Mouse (Mus musculus) kidney, embryonic 15.5 days (tissue): ENCODE measurements around the gene Rhoa. TPM values are rescaled to one million over a fixed set of nuclear protein-coding genes. Genes with fewer than 3 reads are reported as not detected.
"Not testable (repeated sequence)": the region's sequence is repeated elsewhere in the genome, so short reads cannot be mapped to it uniquely, and the experiment has no call there.

ENCODE experiments used
- ATAC-seq: fragments of 200-750 bp; cut with Nextera tagmentation; replicated peaks from 2 replicates; pipeline ENCODE4 v1.8.0; 2017; ENCODE audit warnings: moderate TSS enrichment; ENCODE audit not compliant: low FRiP score
- H3K27ac ChIP-seq: fragments of 300-500 bp; sonication (generic); 2 replicates; pipeline ENCODE4 v1.5.1; 2015; ENCODE audit warnings: mild to moderate bottlenecking, inconsistent platforms
- H3K27me3 ChIP-seq: fragments of 300-500 bp; sonication (generic); 2 replicates; pipeline ENCODE4 v1.6.1; 2015; ENCODE audit warnings: inconsistent platforms
- H3K36me3 ChIP-seq: fragments of 300-500 bp; sonication (generic); 2 replicates; pipeline ENCODE4 v1.6.1; 2015; ENCODE audit warnings: inconsistent platforms
- H3K4me1 ChIP-seq: fragments of 300-500 bp; sonication (generic); 2 replicates; pipeline ENCODE4 v1.6.1; 2015; ENCODE audit warnings: inconsistent platforms
- H3K4me2 ChIP-seq: fragments of 300-500 bp; sonication (generic); 2 replicates; pipeline ENCODE4 v1.6.1; 2015; ENCODE audit warnings: moderate library complexity, mild to moderate bottlenecking, inconsistent platforms
- H3K4me3 ChIP-seq: fragments of 300-500 bp; sonication (generic); replicated peaks from 2 replicates; pipeline ENCODE4 v1.5.1; 2015; ENCODE audit warnings: mild to moderate bottlenecking, inconsistent platforms
- H3K9ac ChIP-seq: fragments of 300-500 bp; sonication (generic); 2 replicates; pipeline ENCODE4 v1.6.1; 2015; ENCODE audit warnings: mild to moderate bottlenecking, inconsistent platforms
- H3K9me3 ChIP-seq: fragments of 300-500 bp; sonication (generic); replicated peaks from 2 replicates; pipeline ENCODE4 v1.6.1; 2016; ENCODE audit warnings: inconsistent platforms
- WGBS: fragments of 180-500 bp; shearing (Covaris S2); methylation state at CpG from one replicate; pipeline ENCODE4 v1.1.7; 2015; ENCODE audit warnings: mixed read lengths; 5-methylcytosine and 5-hydroxymethylcytosine counted together
- polyA plus RNA-seq: library from polyadenylated mRNA; unstranded; fragments of >200 nt; fragmentation: Nextera tagmentation; extraction: Ambion mirVana; gene quantifications from 2 replicates; pipeline ENCODE4 v1.2.1, GENCODE M21; 2015

Rhoa gene
- polyA plus RNA-seq, 1 experiment from 2014 or later = 484 TPM

DNA sequence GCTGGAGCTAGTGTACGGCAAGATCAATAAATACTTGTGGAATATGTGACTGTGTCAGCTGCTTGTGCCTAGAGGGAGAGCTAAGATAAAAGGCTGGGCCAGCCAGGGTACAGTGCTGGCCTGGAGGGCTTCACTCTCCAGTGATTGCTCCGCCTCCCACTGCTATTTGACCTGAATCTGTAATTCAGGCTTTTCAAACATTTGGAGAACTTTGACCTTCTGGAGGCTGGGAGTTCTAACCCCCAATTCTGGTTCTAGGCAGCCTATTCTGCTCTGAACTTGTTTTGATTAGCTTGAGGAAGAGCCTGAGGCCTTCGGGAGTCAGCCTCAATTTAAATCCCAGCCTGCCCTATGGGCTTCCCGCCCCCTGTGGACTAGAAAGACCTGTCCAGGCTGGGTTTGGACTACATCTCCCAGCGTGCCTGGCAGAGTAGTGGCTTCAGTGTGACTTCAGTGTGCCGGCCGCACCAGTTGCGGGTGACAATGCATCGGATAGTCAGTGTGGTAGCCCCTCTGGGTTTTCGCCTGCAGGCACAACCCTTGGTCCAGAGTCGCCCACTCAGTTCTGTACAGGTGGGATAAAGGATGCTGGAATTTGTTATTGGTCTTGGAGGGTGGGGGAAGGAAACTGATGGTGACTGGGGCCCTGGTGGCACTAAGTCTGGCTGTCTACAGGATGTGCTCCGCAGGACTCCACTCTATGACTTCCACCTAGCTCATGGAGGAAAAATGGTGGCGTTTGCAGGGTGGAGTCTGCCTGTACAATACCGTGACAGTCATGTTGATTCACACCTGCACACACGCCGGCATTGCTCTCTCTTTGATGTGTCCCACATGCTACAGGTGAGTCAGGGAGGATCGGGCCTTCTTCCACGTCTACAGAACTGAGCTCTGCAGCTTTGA, 9.2 kb upstream of the Rhoa start, which contains the start of gene Amt:
Gene Amt, plus strand, starts transcription at position 401 of the 903 bp plus-strand sequence.
- H3K9ac ChIP-seq = peak within 1 kb of the TSS; percentile 42
- H3K9me3 ChIP-seq = no peaks in the 10 kb centered on the region
- H3K4me1 ChIP-seq = peaks cover 25% of the 10 kb centered on the region
- H3K4me3 ChIP-seq = peak within 1 kb of the TSS; percentile 42
- peak within 1 kb of the TSS; percentile 55 for H3K4me2 ChIP-seq
- ATAC-seq = peak; percentile 91
- 18% methylated on average over 18 of the region's 18 CpGs for WGBS
- H3K36me3 ChIP-seq = peaks cover 38% of the 10 kb centered on the region
- no peaks in the 10 kb centered on the region for H3K27me3 ChIP-seq
- H3K27ac ChIP-seq = peak within 1 kb of the TSS; percentile 88

DNA sequence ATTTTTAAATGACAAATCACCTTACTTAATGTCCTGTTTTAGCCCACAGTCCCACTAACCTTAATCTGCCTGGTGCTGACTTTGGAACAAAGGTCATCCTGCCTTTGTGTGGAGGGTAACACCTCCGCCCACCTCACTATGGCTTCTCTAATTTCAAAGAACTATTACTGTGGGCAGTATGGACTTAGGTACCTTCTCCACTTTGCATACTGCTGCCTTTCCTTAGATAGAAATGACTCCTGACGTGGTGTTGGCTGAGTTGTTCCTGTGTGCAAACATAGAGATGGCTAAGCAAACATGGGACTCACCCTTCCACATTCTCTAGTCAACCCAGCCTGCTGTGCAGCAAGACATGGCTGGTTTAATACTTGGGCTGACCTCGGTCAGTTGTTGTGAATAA, 4.1 kb upstream of the Rhoa start:
- Histone ChIP-seq H3K9me3 (no peaks in the 10 kb centered on the region), H3K4me3 (no peak overlapping the region)

DNA sequence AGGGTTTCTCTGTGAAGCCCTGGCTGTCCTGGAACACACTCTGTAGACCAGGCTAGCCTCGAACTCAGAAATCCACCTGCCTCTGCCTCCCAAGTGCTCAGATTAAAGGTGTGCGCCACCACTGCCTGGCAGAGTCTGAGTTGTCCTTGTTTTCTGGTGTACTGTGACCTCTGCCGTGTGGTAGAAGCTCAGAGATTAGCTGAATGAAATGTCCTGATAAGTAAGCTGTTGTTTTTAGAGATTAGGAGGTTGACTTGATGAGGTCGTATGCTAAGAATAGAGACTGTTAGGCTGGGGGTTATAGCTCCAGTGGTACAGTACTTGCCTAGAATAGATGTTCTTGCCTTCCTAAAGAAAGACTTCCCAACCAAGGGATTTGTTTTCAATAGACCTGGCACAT, 1.2 kb upstream of the Rhoa start:
- WGBS = 86% methylated on average over 4 of the region's 4 CpGs
- peaks cover 32% of the 10 kb centered on the region for H3K4me1 ChIP-seq
- ATAC-seq = no peak

More for the DNA sequence above, 4.1 kb upstream of the Rhoa start:
- Histone ChIP-seq H3K27me3 (no peaks in the 10 kb centered on the region), H3K4me2 (no peak overlapping the region), H3K27ac (no peak overlapping the region), H3K36me3 (peaks cover 43% of the 10 kb centered on the region), H3K9ac (no peak overlapping the region), H3K4me1 (peaks cover 21% of the 10 kb centered on the region)
- 74% methylated on average over 3 of the region's 3 CpGs for WGBS
- no peak for ATAC-seq

DNA sequence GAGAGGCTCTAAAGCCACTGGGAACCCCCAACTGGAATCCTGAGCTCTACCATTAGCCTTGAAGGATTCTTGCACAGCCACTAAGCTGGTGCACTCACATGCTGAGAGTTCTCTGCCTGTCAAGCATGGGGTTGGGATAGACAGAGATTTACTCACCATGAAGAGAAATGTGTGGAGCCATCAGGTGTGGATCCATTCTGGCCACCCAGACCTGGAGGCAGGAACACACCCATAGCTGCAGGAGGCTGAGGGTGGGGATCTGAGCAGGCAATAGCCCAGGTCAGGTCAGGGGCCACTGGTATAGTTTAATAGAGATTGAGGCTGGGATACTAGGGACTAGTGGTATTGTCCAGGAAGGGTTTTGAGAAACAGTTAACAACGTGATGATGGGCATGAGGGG, 759 bp upstream of the Rhoa start:
- no peaks in the 10 kb centered on the region for H3K27me3 ChIP-seq
- H3K36me3 ChIP-seq = peaks cover 35% of the 10 kb centered on the region
- H3K9me3 ChIP-seq = no peaks in the 10 kb centered on the region
- 4% methylated on average over 1 of the region's 1 CpGs for WGBS
- H3K4me3 ChIP-seq = peak overlapping the region; percentile 94
- peak overlapping the region; percentile 100 for H3K27ac ChIP-seq
- H3K4me1 ChIP-seq = peaks cover 36% of the 10 kb centered on the region
- no peak for ATAC-seq
- peak overlapping the region; percentile 82 for H3K4me2 ChIP-seq
- peak overlapping the region; percentile 85 for H3K9ac ChIP-seq

More for the DNA sequence above, 1.2 kb upstream of the Rhoa start:
- Histone ChIP-seq H3K9me3 (no peaks in the 10 kb centered on the region), H3K36me3 (peaks cover 37% of the 10 kb centered on the region), H3K4me3 (peak overlapping the region; percentile 94), H3K4me2 (peak overlapping the region; percentile 82), H3K27me3 (no peaks in the 10 kb centered on the region), H3K27ac (no peak overlapping the region), H3K9ac (peak overlapping the region; percentile 85)

DNA sequence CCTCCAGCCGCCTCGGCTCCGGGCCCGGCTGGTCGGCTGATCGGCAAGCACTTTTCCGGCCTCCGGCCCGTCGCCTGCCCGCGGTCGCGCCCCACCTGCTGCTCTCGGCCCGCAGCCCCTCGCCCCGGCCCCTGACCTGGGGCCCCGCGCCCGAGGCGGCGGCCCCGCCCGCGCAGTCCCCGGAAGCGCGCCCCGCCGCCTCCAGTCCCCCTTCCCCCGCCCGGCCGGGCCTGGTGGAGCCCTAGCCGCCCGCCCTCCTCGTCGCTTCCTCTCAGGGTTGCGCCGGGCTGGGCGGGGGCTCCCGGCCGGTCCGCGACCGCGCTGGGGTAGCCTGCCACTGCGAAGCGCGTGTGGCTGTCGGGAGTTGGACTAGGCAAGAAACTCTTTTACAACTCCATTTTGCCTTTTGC, 647 bp downstream of the Rhoa start:
- Histone ChIP-seq H3K4me2 (peak overlapping the region; percentile 64), H3K9me3 (no peaks in the 10 kb centered on the region), H3K36me3 (peaks cover 24% of the 10 kb centered on the region), H3K4me1 (peaks cover 43% of the 10 kb centered on the region), H3K4me3 (peak overlapping the region; percentile 94), H3K27ac (peak overlapping the region; percentile 100), H3K27me3 (no peaks in the 10 kb centered on the region), H3K9ac (peak overlapping the region; percentile 99)
- 1% methylated on average over 51 of the region's 51 CpGs for WGBS
- ATAC-seq = peak; percentile 88

DNA sequence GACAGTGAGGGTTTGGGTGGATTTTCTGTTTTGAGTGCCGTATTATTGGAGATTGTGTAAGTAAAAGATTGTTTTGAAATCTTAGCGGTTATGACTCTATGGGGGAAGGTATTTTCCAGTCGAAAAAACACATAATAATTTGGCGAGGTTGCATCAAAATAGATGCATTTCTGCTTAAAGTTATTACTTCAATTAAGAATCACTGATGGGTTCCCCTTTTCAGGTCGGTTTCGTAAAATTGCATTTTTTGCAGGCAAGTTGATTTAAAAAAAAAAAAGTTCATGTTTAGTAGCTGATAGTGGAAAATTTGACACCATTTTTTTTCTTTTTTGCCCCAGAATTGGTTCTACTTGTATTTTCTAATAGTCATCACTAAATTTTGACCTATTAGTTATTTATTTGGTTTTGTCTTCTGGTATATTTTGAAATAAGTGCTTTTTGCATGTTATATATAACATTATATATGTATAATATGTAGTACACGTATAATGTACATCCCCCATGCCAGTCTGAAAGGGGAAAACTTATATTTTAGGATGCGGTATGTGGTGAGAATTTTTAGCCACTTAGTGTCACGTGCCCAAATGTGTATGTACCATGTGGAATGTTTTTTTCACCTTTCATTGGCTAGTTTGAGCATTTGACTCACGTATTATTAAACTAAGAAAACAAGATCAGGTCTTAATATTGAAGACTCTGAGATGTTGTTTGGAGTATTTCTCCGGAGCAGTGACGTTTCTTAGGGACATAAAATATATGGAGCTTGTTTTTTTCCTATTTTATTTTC, 1.3 kb downstream of the Rhoa start:
- peak overlapping the region; percentile 100 for H3K27ac ChIP-seq
- peak overlapping the region; percentile 94 for H3K4me3 ChIP-seq
- peaks cover 21% of the 10 kb centered on the region for H3K36me3 ChIP-seq
- WGBS = 6% methylated on average over 12 of the region's 12 CpGs
- no peaks in the 10 kb centered on the region for H3K9me3 ChIP-seq
- H3K9ac ChIP-seq = peak overlapping the region; percentile 99
- H3K4me2 ChIP-seq = peak overlapping the region; percentile 64
- H3K4me1 ChIP-seq = peaks cover 46% of the 10 kb centered on the region
- ATAC-seq = no peak
- H3K27me3 ChIP-seq = no peaks in the 10 kb centered on the region

DNA sequence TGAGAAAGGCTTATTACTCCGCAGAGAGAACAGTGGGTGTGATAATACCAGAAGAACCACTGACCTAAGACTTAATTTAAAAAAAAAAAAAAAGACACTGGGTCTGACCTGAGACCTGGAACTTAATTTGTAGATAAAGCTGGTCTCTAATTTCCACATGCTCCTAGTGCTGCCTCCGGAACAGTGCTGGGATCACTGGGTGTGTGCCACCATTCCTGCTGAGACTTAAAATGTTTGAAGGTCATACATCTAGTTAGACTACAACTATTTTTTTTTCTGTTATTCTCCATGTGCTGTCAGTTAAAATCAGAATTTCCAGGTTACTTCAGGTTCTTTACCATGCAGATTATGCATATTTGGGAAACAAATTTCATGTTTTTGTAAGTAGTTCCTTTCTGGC, 2.2 kb downstream of the Rhoa start:
- Histone ChIP-seq H3K4me1 (peaks cover 46% of the 10 kb centered on the region), H3K4me3 (peak overlapping the region; percentile 94), H3K27ac (no peak overlapping the region), H3K9ac (peak overlapping the region; percentile 41), H3K9me3 (no peaks in the 10 kb centered on the region), H3K4me2 (peak overlapping the region; percentile 64), H3K27me3 (no peaks in the 10 kb centered on the region), H3K36me3 (peaks cover 16% of the 10 kb centered on the region)
- WGBS = 51% methylated on average over 2 of the region's 2 CpGs
- ATAC-seq = no peak

DNA sequence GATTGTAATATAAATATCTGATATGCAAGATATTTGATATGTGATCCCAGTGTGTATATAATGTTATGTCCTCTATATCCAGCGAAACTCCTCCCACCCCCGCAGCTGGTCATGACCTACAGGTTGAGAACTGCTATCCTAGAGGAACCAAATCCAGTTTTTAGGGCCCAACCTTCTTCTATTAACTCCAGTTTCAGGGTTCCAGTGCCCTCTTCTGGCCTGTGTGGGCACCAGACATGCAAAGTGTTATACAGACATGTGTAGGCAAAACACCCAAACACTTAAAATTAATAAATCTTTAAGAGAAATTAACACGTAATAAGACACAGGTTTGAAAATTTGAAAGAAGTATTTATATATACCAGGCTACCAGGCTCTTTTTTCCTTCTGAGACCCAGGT, 11.6 kb downstream of the Rhoa start:
- no peak overlapping the region for H3K9ac ChIP-seq
- 93% methylated on average over 3 of the region's 3 CpGs for WGBS
- H3K27ac ChIP-seq = no peak overlapping the region
- no peak overlapping the region for H3K4me2 ChIP-seq
- peaks cover 69% of the 10 kb centered on the region for H3K36me3 ChIP-seq
- no peaks in the 10 kb centered on the region for H3K27me3 ChIP-seq
- H3K4me1 ChIP-seq = no peaks in the 10 kb centered on the region
- H3K4me3 ChIP-seq = no peak overlapping the region
- no peaks in the 10 kb centered on the region for H3K9me3 ChIP-seq
- ATAC-seq = no peak

DNA sequence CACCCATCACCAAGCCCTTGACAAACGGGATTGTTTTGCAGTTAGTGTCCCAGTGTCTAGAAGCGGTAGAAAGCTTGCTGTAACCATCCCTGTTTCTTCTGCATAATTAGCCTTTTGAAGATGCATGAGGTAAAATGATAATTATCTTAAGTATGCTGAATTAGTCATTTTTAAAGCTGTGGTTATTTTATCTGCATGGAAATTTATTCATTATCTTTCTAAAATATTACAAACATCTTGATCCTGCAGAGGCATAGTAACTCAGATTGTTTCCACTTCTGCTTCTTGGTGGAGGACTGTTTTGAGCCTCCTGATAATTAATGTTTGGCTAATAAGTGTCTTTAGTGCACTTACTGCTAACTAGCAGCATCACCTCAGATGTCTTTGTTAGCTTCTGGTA, 12.5 kb downstream of the Rhoa start:
- WGBS = 88% methylated on average over 2 of the region's 2 CpGs
- ATAC-seq = no peak

DNA sequence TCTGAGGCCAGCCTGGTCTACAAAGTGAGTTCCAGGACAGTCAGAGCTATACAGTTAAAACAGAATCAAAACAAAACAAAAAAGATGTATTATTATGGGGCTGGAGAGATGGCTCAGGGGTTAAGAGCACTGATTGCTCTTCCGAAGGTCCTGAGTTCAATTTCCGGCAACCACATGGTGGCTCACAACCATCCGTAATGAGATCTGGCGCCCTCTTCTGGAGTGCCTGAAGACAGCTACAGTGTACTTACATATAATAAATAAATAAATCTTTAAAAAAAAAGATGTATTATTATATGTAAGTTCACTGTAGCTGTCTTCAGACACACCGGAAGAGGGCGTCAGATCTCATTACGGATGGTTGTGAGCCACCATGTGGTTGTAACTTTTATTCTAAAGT, 16.1 kb downstream of the Rhoa start:
- H3K27ac ChIP-seq, H3K4me1 ChIP-seq, H3K4me3 ChIP-seq, H3K9me3 ChIP-seq, ATAC-seq, H3K27me3 ChIP-seq, H3K4me2 ChIP-seq, H3K9ac ChIP-seq: not testable (repeated sequence)
- 88% methylated on average over 7 of the region's 7 CpGs for WGBS
- H3K36me3 ChIP-seq = peaks cover 54% of the 10 kb centered on the region

More for the DNA sequence above, 12.5 kb downstream of the Rhoa start:
- Histone ChIP-seq H3K27ac (no peak overlapping the region), H3K36me3 (peaks cover 70% of the 10 kb centered on the region), H3K27me3 (no peaks in the 10 kb centered on the region), H3K4me1 (no peaks in the 10 kb centered on the region), H3K9me3 (no peaks in the 10 kb centered on the region), H3K4me2 (no peak overlapping the region), H3K4me3 (no peak overlapping the region), H3K9ac (no peak overlapping the region)

DNA sequence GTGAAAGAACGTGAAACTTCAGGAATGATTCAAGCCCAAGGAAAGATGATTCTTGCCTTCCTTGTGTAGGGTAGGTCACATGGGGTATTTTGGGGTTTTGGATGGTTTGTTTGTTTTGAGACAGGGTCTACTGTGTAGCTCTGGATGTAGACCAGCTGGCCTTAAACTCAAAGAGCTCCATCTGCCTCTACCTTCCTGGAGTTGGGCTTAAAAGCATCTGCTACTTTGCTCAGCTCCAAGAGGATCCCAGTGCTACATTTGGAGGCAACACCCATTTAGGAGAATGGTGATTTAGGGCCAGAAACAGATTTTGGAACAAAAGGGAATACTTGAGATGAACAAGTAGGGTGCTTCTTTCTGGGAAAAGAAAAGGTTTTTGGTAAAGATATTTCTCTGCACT, 18.9 kb downstream of the Rhoa start:
- no peak for ATAC-seq
- H3K9me3 ChIP-seq = no peaks in the 10 kb centered on the region
- H3K27ac ChIP-seq = no peak overlapping the region
- no peak overlapping the region for H3K4me2 ChIP-seq
- H3K9ac ChIP-seq = no peak overlapping the region
- no peak overlapping the region for H3K4me3 ChIP-seq
- H3K4me1 ChIP-seq = 0 out of 2 replicates have a peak, but pooled peaks cover 2% of the 10 kb centered on the region
- 90% methylated on average over 1 of the region's 1 CpGs for WGBS
- H3K27me3 ChIP-seq = no peaks in the 10 kb centered on the region
- peaks cover 62% of the 10 kb centered on the region for H3K36me3 ChIP-seq

DNA sequence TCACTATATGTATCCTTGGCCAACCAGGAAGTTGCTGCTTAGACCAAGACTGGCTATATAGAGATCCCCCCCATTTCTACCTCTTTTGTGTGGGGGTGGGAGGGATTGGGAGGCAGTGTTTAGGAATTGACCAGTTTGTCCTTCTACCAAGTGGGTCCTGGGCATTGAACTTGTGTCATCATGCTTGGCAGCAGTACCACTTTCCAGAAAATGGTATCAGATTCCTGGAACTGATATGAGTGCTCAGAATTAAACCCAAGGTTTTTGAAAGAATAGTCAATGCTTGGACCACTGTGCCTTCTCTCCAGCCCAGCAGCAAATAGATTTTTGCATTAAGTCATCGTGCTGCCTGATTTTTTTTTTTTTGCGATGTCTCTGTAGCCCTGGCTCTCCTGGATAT, 19.9 kb downstream of the Rhoa start:
- no peak overlapping the region for H3K4me3 ChIP-seq
- no peaks in the 10 kb centered on the region for H3K9me3 ChIP-seq
- H3K4me2 ChIP-seq = no peak overlapping the region
- 0 out of 2 replicates have a peak, but pooled peaks cover 2% of the 10 kb centered on the region for H3K4me1 ChIP-seq
- peaks cover 64% of the 10 kb centered on the region for H3K36me3 ChIP-seq
- 98% methylated on average over 2 of the region's 2 CpGs for WGBS
- H3K27me3 ChIP-seq = no peaks in the 10 kb centered on the region
- no peak overlapping the region for H3K27ac ChIP-seq
- no peak for ATAC-seq
- no peak overlapping the region for H3K9ac ChIP-seq
